Mouse (Mus musculus) neural tube, embryonic 11.5 days (tissue): ENCODE data around the gene Peli1. TPM values are rescaled to one million over a fixed set of nuclear protein-coding genes. Genes with fewer than 3 reads are reported as not detected.

Source experiments
- ATAC-seq: fragments of 200-750 bp; cut with Nextera tagmentation; 2 replicates; pipeline ENCODE4 v1.8.0; 2017; ENCODE audit warnings: moderate number of reproducible peaks, mild to moderate bottlenecking, moderate TSS enrichment, moderate library complexity; ENCODE audit not compliant: insufficient read depth, low FRiP score, low TSS enrichment
- DNase-seq: peaks from one replicate; pipeline ENCODE4 v3.0.0-alpha.2; 2015; ENCODE audit warnings: low spot score
- H3K27ac ChIP-seq: fragments of 300-500 bp; sonication (generic); 2 replicates; pipeline ENCODE4 v1.5.1; 2014; ENCODE audit warnings: low read depth, mild to moderate bottlenecking, low read length
- H3K27me3 ChIP-seq: fragments of 300-500 bp; sonication (generic); 2 replicates; pipeline ENCODE4 v1.6.1; 2014; ENCODE audit warnings: mild to moderate bottlenecking, low read length, mixed read lengths; ENCODE audit not compliant: control insufficient read depth, insufficient read depth
- H3K36me3 ChIP-seq: fragments of 300-500 bp; sonication (generic); 2 replicates; pipeline ENCODE4 v1.6.1; 2014; ENCODE audit warnings: mild to moderate bottlenecking, low read length, moderate library complexity, mixed read lengths; ENCODE audit not compliant: control insufficient read depth, insufficient read depth
- H3K4me1 ChIP-seq: fragments of 300-500 bp; sonication (generic); 2 replicates; pipeline ENCODE4 v1.6.1; 2014; ENCODE audit warnings: low read length, mixed read lengths; ENCODE audit not compliant: control insufficient read depth, insufficient read depth
- H3K4me2 ChIP-seq: fragments of 300-500 bp; sonication (generic); 2 replicates; pipeline ENCODE4 v1.6.1; 2014; ENCODE audit warnings: low read depth, mild to moderate bottlenecking, moderate library complexity
- H3K4me3 ChIP-seq: fragments of 300-500 bp; sonication (generic); 2 replicates; pipeline ENCODE4 v1.5.1; 2014; ENCODE audit warnings: low read depth, low read length
- H3K9ac ChIP-seq: fragments of 300-500 bp; sonication (generic); 2 replicates; pipeline ENCODE4 v1.6.1; 2014; ENCODE audit warnings: mild to moderate bottlenecking, low read length
- H3K9me3 ChIP-seq: fragments of 300-500 bp; sonication (generic); 2 replicates; pipeline ENCODE4 v1.6.1; 2016; ENCODE audit warnings: low read length; ENCODE audit not compliant: control insufficient read depth
- WGBS: fragments of 180-500 bp; shearing (Covaris S2); extraction: QIAGEN DNeasy Blood & Tissue Kit; methylation state at CpG from one replicate; pipeline ENCODE4 v1.1.7; 2014; 5-methylcytosine and 5-hydroxymethylcytosine counted together
- polyA plus RNA-seq: library from polyadenylated mRNA; unstranded; fragments of >200 nt; fragmentation: Nextera tagmentation; extraction: Ambion mirVana; gene quantifications from 2 replicates; pipeline ENCODE4 v1.2.1, GENCODE M21; 2014

Peli1 gene
- polyA plus RNA-seq, 1 experiment from 2014 or later = 108 TPM

- peaks cover 6% of the 10 kb centered on the region for H3K36me3 ChIP-seq
- no peak overlapping the region for H3K4me2 ChIP-seq
- WGBS = 91% methylated on average over 1 of the region's 1 CpGs
- no peaks in the 10 kb centered on the region for H3K4me1 ChIP-seq
- no peak overlapping the region for H3K4me3 ChIP-seq
- ATAC-seq (no peak), DNase-seq (no peak)
- H3K9ac ChIP-seq = no peak overlapping the region
- H3K9me3 ChIP-seq = no peaks in the 10 kb centered on the region
- no peak overlapping the region for H3K27ac ChIP-seq
- no peaks in the 10 kb centered on the region for H3K27me3 ChIP-seq
Observed at GRCm38 (mm10) chr11:21151672-21152071, 60.6 kb downstream of the Peli1 start.

GRCm38 (mm10) chr11:21153111-21153510 is 62.0 kb downstream of the Peli1 start:
- DNase-seq = no peak
- WGBS = 87% methylated on average over 4 of the region's 4 CpGs
- Histone ChIP-seq H3K27me3 (no peaks in the 10 kb centered on the region), H3K4me3 (no peak overlapping the region), H3K9me3 (no peaks in the 10 kb centered on the region), H3K9ac (no peak overlapping the region), H3K27ac (no peak overlapping the region), H3K4me1 (no peaks in the 10 kb centered on the region), H3K36me3 (peaks cover 4% of the 10 kb centered on the region), H3K4me2 (no peak overlapping the region)
- no peak for ATAC-seq

DNA sequence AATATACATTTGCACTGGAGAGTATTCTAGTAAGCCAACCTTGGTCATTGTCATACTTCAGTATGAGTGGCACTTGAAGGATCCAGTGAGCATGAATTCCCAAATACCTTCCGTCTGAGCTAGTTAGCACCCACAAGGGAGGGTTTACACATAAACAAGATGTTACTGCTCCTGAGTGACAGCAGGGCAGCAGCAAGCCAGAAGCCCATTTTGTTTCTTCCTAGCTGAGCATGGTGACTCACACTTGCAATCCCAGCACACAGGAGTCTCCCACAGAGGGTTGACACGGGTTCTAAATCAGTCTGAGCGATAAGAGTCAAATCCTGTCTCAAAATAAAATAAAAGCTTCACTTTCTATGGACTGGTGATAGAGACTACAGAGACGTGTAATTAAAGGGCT is 66.5 kb downstream of the Peli1 start:
- Histone ChIP-seq H3K9ac (no peak overlapping the region), H3K27ac (no peak overlapping the region), H3K27me3 (no peaks in the 10 kb centered on the region), H3K9me3 (no peaks in the 10 kb centered on the region), H3K4me3 (no peak overlapping the region), H3K36me3 (no peaks in the 10 kb centered on the region; the same call in 1 of the 2 replicates), H3K4me1 (no peaks in the 10 kb centered on the region), H3K4me2 (no peak overlapping the region)
- no peak for DNase-seq
- no peak for ATAC-seq
- WGBS = 85% methylated on average over 4 of the region's 4 CpGs

DNA sequence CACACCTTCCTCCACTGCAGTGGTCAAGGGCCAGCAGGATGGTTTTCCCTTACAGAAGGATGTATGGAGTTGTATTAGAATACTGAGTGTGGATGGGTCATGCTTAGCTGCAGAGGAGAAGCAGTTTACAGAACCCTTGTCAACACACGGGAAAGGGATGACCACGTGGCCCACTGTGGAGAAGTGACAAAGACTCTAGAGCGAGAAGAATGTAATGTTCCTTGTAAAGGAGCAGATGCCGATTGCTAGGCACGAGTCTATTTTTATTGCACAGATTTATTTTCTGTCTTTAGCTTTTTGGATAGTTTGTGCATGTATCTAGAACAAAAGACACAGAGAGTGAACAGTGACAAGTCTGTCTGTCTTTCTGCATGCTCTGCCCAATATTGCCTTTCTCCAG is 71.0 kb downstream of the Peli1 start:
- H3K4me1 ChIP-seq = no peaks in the 10 kb centered on the region
- no peak overlapping the region for H3K27ac ChIP-seq
- DNase-seq (no peak), ATAC-seq (no peak)
- H3K36me3 ChIP-seq = no peaks in the 10 kb centered on the region
- WGBS = 77% methylated on average over 5 of the region's 5 CpGs
- no peak overlapping the region for H3K9ac ChIP-seq
- no peak overlapping the region for H3K4me3 ChIP-seq
- no peaks in the 10 kb centered on the region for H3K9me3 ChIP-seq
- no peak overlapping the region for H3K4me2 ChIP-seq
- H3K27me3 ChIP-seq = no peaks in the 10 kb centered on the region

DNA sequence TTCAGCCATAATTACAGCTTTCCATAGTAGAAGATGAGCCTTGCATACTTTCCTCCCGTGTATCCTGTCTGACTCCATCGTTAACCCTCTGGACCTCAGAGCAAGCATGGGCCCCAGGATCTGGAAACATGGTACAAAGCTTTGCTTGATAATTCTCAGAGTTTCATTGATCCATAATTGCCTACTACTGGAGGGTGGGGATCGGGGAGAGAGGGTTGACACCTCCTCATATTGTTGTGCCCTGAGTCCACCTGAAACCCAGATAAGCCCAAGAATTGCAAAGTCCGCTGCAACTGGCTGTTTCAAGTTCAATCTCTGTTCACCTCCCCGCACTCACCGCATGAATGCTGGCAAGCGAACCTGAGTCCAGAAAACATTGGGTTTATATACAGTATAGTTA is 72.1 kb downstream of the Peli1 start:
- no peaks in the 10 kb centered on the region for H3K9me3 ChIP-seq
- H3K27me3 ChIP-seq = no peaks in the 10 kb centered on the region
- 58% methylated on average over 7 of the region's 7 CpGs for WGBS
- no peak overlapping the region for H3K4me3 ChIP-seq
- DNase-seq (no peak), ATAC-seq (no peak)
- H3K27ac ChIP-seq = no peak overlapping the region
- H3K4me1 ChIP-seq = no peaks in the 10 kb centered on the region
- no peak overlapping the region for H3K9ac ChIP-seq
- H3K4me2 ChIP-seq = no peak overlapping the region
- no peaks in the 10 kb centered on the region for H3K36me3 ChIP-seq

- no peaks in the 10 kb centered on the region for H3K9me3 ChIP-seq
- 5% methylated on average over 5 of the region's 5 CpGs for WGBS
- DNase-seq (no peak), ATAC-seq (no peak)
- H3K9ac ChIP-seq = no peak overlapping the region
- no peak overlapping the region for H3K4me2 ChIP-seq
- H3K4me1 ChIP-seq = no peaks in the 10 kb centered on the region
- H3K36me3 ChIP-seq = no peaks in the 10 kb centered on the region
- no peaks in the 10 kb centered on the region for H3K27me3 ChIP-seq
- H3K4me3 ChIP-seq = no peak overlapping the region
- no peak overlapping the region for H3K27ac ChIP-seq
Observed at GRCm38 (mm10) chr11:21163673-21164072, 72.6 kb downstream of the Peli1 start.

GRCm38 (mm10) chr11:21164312-21164993 is 73.4 kb downstream of the Peli1 start:
- ATAC-seq (no peak), DNase-seq (no peak)
- WGBS = 69% methylated on average over 8 of the region's 8 CpGs
- Histone ChIP-seq H3K36me3 (no peaks in the 10 kb centered on the region), H3K4me1 (no peaks in the 10 kb centered on the region), H3K4me2 (no peak overlapping the region), H3K27ac (no peak overlapping the region), H3K4me3 (no peak overlapping the region), H3K27me3 (no peaks in the 10 kb centered on the region), H3K9ac (no peak overlapping the region), H3K9me3 (no peaks in the 10 kb centered on the region)

DNA sequence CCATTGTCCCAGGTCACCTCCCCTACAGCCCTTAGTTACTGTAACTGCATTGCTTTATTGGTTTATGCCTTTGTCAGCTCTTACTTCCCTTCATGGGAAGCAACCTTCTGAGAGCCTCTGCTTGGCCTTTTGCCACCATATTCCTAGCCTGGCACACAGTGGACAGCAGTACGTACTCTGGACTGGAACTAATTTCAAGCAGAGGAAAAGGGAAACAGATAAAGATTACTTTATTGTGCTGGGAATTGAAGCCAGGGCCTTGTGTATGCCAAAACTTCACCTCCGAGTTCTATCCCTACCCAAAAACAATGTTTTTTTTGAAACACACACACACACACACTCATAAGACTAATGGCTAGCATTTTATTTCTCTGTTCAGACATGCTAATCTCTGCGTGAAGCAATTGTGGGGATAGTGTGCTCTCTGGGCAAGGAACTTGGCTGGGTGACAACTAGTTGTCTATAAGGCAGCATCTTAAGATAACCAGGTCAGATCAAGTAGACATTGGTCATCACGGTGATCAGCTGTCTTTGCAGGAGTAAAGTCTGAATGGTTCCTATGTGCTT is 74.0 kb downstream of the Peli1 start:
- Histone ChIP-seq H3K36me3 (no peaks in the 10 kb centered on the region), H3K9ac (no peak overlapping the region), H3K27me3 (no peaks in the 10 kb centered on the region), H3K9me3 (no peaks in the 10 kb centered on the region), H3K27ac (no peak overlapping the region), H3K4me2 (no peak overlapping the region), H3K4me1 (no peaks in the 10 kb centered on the region), H3K4me3 (no peak overlapping the region)
- DNase-seq (no peak), ATAC-seq (no peak)
- 83% methylated on average over 4 of the region's 4 CpGs for WGBS

GRCm38 (mm10) chr11:21166495-21167096 is 75.5 kb downstream of the Peli1 start:
- WGBS = 97% methylated on average over 2 of the region's 2 CpGs
- no peaks in the 10 kb centered on the region for H3K36me3 ChIP-seq

More at GRCm38 (mm10) chr11:21166495-21167096, 75.5 kb downstream of the Peli1 start:
- H3K4me2 ChIP-seq = no peak overlapping the region
- ATAC-seq = no peak
- no peaks in the 10 kb centered on the region for H3K9me3 ChIP-seq
- no peak for DNase-seq
- no peak overlapping the region for H3K27ac ChIP-seq
- no peaks in the 10 kb centered on the region for H3K27me3 ChIP-seq
- no peak overlapping the region for H3K9ac ChIP-seq
- H3K4me3 ChIP-seq = no peak overlapping the region
- H3K4me1 ChIP-seq = no peaks in the 10 kb centered on the region
